Mouse (Mus musculus) C2C12 (cell line): ENCODE measurements around the gene Nmb. TPM values are rescaled to one million over a fixed set of nuclear protein-coding genes. Genes with fewer than 3 reads are reported as not detected.

Source experiments
- H3K27me3 ChIP-seq: one replicate; pipeline ENCODE4 v1.6.1; 2011; ENCODE audit not compliant: control insufficient read depth, insufficient read depth, insufficient read length
- H3K36me3 ChIP-seq: one replicate; pipeline ENCODE4 v1.6.1; 2011; ENCODE audit not compliant: control insufficient read depth, insufficient read depth
- H3K4me3 ChIP-seq: one replicate; pipeline ENCODE4 v1.5.1; 2011; ENCODE audit warnings: mild to moderate bottlenecking, control low read depth; ENCODE audit not compliant: poor library complexity, insufficient read depth, severe bottlenecking
- H3K79me2 ChIP-seq: one replicate; pipeline ENCODE4 v1.6.1; 2011; ENCODE audit not compliant: control insufficient read depth, insufficient read depth
- H3K79me3 ChIP-seq: one replicate; pipeline ENCODE4 v1.6.1; 2011; ENCODE audit warnings: low read depth, control low read depth
- H3ac ChIP-seq: one replicate; pipeline ENCODE3; 2011; ENCODE audit warnings: low read depth; ENCODE audit not compliant: control insufficient read depth, insufficient read length
- CEBPB ChIP-seq: IDR thresholded peaks from one replicate; pipeline ENCODE4 v1.6.1; 2011; ENCODE audit warnings: low read depth, mild to moderate bottlenecking, control low read depth, moderate library complexity
- CTCF ChIP-seq: IDR thresholded peaks from one replicate; pipeline ENCODE4 v1.5.1; 2011; ENCODE audit not compliant: control insufficient read depth, insufficient read depth, insufficient read length
- FOSL1 ChIP-seq: IDR thresholded peaks from one replicate; pipeline ENCODE4 v1.8.0; 2011; ENCODE audit warnings: mild to moderate bottlenecking, low read length; ENCODE audit not compliant: poor library complexity, insufficient read depth, severe bottlenecking
- MAX ChIP-seq: IDR thresholded peaks from one replicate; pipeline ENCODE4 v1.6.1; 2011; ENCODE audit warnings: mild to moderate bottlenecking, control low read depth
- MYOD1 ChIP-seq: IDR thresholded peaks from one replicate; pipeline ENCODE4 v1.6.1; 2011; ENCODE audit warnings: low read depth; ENCODE audit not compliant: control insufficient read depth, insufficient read length
- MYOG ChIP-seq: IDR thresholded peaks from one replicate; pipeline ENCODE4 v1.6.1; 2011; ENCODE audit not compliant: control insufficient read depth, insufficient read length; ENCODE audit errors: extremely low read depth
- USF1 ChIP-seq: IDR thresholded peaks from one replicate; pipeline ENCODE4 v1.6.1; 2011; ENCODE audit warnings: low read depth, mild to moderate bottlenecking, control low read depth, moderate library complexity
- long read RNA-seq, 2 experiments: library from polyadenylated mRNA; unstranded; transcript quantifications; one replicate each; pipeline ENCODE4 v2.0.0; 2019 to 2020
- polyA plus RNA-seq: library from polyadenylated mRNA; unstranded; fragments of >200 nt; fragmentation: generic; extraction: Trizol; gene quantifications from one replicate; pipeline ENCODE4 v1.2.1, GENCODE M21; 2012; ENCODE audit warnings: missing spikeins

The Nmb gene
- polyA plus RNA-seq, result 1.9 TPM
- long read RNA-seq, experiment 1, partial matches to known transcripts, result 0 of 6 reads
- long read RNA-seq, experiment 1, other reads (novel, unspliced or antisense), result 0 of 6 reads
- long read RNA-seq, experiment 2, result 0 reads

- H3K27me3 ChIP-seq, result no peaks in the 10 kb centered on the region
- H3K79me2 ChIP-seq, result peaks cover 10% of the 10 kb centered on the region
- no peaks in the 10 kb centered on the region for H3K79me3 ChIP-seq
- H3K36me3 ChIP-seq, result peaks cover 4% of the 10 kb centered on the region
- H3K4me3 ChIP-seq, result no peak within 1 kb of the TSS
- no peak within 1 kb of the TSS for H3ac ChIP-seq
- TF ChIP-seq MYOD1, result no peak
- TF ChIP-seq CEBPB, result no peak
- TF ChIP-seq MYOG, result no peak
- no peak for TF ChIP-seq MAX
- TF ChIP-seq CTCF, result no peak
- TF ChIP-seq USF1, result no peak
- no peak for TF ChIP-seq FOSL1
Measured at GRCm38 (mm10) chr7:80904921-80905515, at the start of gene Nmb. Nmb (minus strand) TSS chr7:80905076.

GRCm38 (mm10) chr7:80954251-80954650 lies 49.4 kb upstream of the Nmb start:
- no peak overlapping the region for H3ac ChIP-seq
- no peaks in the 10 kb centered on the region for H3K79me2 ChIP-seq

GRCm38 (mm10) chr7:80952140-80952539 lies 47.3 kb upstream of the Nmb start:
- Histone ChIP-seq H3K4me3 (no peak overlapping the region), H3K79me3 (no peaks in the 10 kb centered on the region), H3K79me2 (peaks cover 2% of the 10 kb centered on the region), H3K36me3 (no peaks in the 10 kb centered on the region), H3K27me3 (peaks cover 5% of the 10 kb centered on the region), H3ac (no peak overlapping the region)
- TF ChIP-seq FOSL1, result no peak
- no peak for TF ChIP-seq MYOD1
- TF ChIP-seq MYOG, result no peak
- TF ChIP-seq CEBPB, result no peak
- TF ChIP-seq MAX, result no peak
- TF ChIP-seq USF1, result no peak

More at GRCm38 (mm10) chr7:80954251-80954650, 49.4 kb upstream of the Nmb start:
- TF ChIP-seq MYOD1 (no peak), MYOG (no peak), USF1 (no peak), CEBPB (no peak), FOSL1 (no peak), CTCF (no peak), MAX (no peak)
- Histone ChIP-seq H3K4me3 (no peak overlapping the region), H3K79me3 (no peaks in the 10 kb centered on the region), H3K27me3 (peaks cover 5% of the 10 kb centered on the region), H3K36me3 (no peaks in the 10 kb centered on the region)

GRCm38 (mm10) chr7:80951461-80951860 lies 46.6 kb upstream of the Nmb start:
- Histone ChIP-seq H3K79me3 (peaks cover 5% of the 10 kb centered on the region), H3ac (no peak overlapping the region), H3K36me3 (no peaks in the 10 kb centered on the region), H3K4me3 (no peak overlapping the region), H3K27me3 (peaks cover 5% of the 10 kb centered on the region), H3K79me2 (peaks cover 9% of the 10 kb centered on the region)
- TF ChIP-seq CEBPB, result no peak
- TF ChIP-seq MYOG, result no peak
- TF ChIP-seq CTCF, result no peak
- no peak for TF ChIP-seq FOSL1
- TF ChIP-seq MAX, result no peak
- no peak for TF ChIP-seq MYOD1
- TF ChIP-seq USF1, result no peak

GRCm38 (mm10) chr7:80947445-80948350 lies 42.8 kb upstream of the Nmb start, which contains the start of gene Sec11a:
Sec11a (minus strand) TSS chr7:80947780.
- H3K4me3 ChIP-seq, result peak within 1 kb of the TSS; percentile 71

More at GRCm38 (mm10) chr7:80947445-80948350, 42.8 kb upstream of the Nmb start, which contains the start of gene Sec11a:
- peaks cover 40% of the 10 kb centered on the region for H3K79me3 ChIP-seq
- H3K36me3 ChIP-seq, result peaks cover 8% of the 10 kb centered on the region
- peaks cover 47% of the 10 kb centered on the region for H3K79me2 ChIP-seq
- H3ac ChIP-seq, result peak within 1 kb of the TSS; percentile 83
- TF ChIP-seq MYOG, result no peak
- peak; percentile 49 for TF ChIP-seq MAX
- no peak for TF ChIP-seq CTCF
- no peak for TF ChIP-seq FOSL1
- no peaks in the 10 kb centered on the region for H3K27me3 ChIP-seq
